Mouse (Mus musculus): Measurements from ENCODE around the gene Zscan4c.
"Not testable (repeated sequence)": the region's sequence is repeated elsewhere in the genome, so short reads cannot be mapped to it uniquely, and the experiment has no call there.

- TF ChIP-seq CTCF (IDR thresholded peaks at IDR 0.05; ENCODE audit: low read depth, low read length); POLR2A (IDR thresholded peaks at IDR 0.05; ENCODE audit: borderline replicate concordance, low read depth, low read length): not testable (repeated sequence)
Measured at GRCm38 (mm10) chr7:11005445-11005844, at the start of gene Zscan4c.

Measured in bone marrow macrophage, adult 2 months (primary cell).